Comparison of ENCODE assay signal across 24 mouse cellular contexts in genomic region chr12:51929630-51930029, GRCm38 (mm10).
"Had no signal": no experiment of that assay in that cellular context is flagged by ENCODE, and none has a peak within 500 bp of the region (broad histone marks: within the 10 kb centered on the region; RNA-seq: fewer than 3 reads in every experiment).

No protein-coding gene starts in this region.

- H3K4me1 ChIP-seq: kidney, embryonic 15.5 days; limb, embryonic 12.5 days; limb, embryonic 15.5 days; liver, embryonic 12.5 days; liver, embryonic 15.5 days; lung, embryonic 15.5 days; megakaryocyte, embryonic 14.5 days; midbrain, embryonic 10.5 days; midbrain, embryonic 13.5 days had no signal

- H3K27ac ChIP-seq: kidney, embryonic 15.5 days; left cerebral cortex, adult 2 months; limb, embryonic 12.5 days; limb, embryonic 15.5 days; liver, embryonic 12.5 days; liver, embryonic 15.5 days; lung, embryonic 15.5 days; midbrain, embryonic 10.5 days; midbrain, embryonic 13.5 days; stomach, postnatal 0 days had no signal

- H3K9me3 ChIP-seq: kidney, embryonic 15.5 days; limb, embryonic 12.5 days; limb, embryonic 15.5 days; liver, embryonic 12.5 days; liver, embryonic 15.5 days; lung, embryonic 15.5 days; megakaryocyte, embryonic 14.5 days; midbrain, embryonic 10.5 days; midbrain, embryonic 13.5 days had no signal

- H3K27me3 ChIP-seq: kidney, embryonic 15.5 days; limb, embryonic 12.5 days; limb, embryonic 15.5 days; liver, embryonic 12.5 days; liver, embryonic 15.5 days; lung, embryonic 15.5 days; megakaryocyte, embryonic 14.5 days; midbrain, embryonic 13.5 days had no signal

- H3K4me3 ChIP-seq: kidney, embryonic 15.5 days; left cerebral cortex, adult 2 months; limb, embryonic 12.5 days; limb, embryonic 15.5 days; liver, embryonic 12.5 days; liver, embryonic 15.5 days; lung, embryonic 15.5 days; megakaryocyte, embryonic 14.5 days; midbrain, embryonic 10.5 days; midbrain, embryonic 13.5 days; myocyte had no signal

- DNase-seq: kidney, adult 8-10 months; kidney, postnatal 10 days; kidney, postnatal 36 days; layer of hippocampus, postnatal 36 days; lung, adult 18-20 months; lung, postnatal 10 days; lung, postnatal 36 days; right cerebral cortex, adult 18-20 months; right cerebral cortex, postnatal 14 days; right cerebral cortex, postnatal 4 days; thymus, adult 2 months; thymus, postnatal 25 days had no signal

- H3K9ac ChIP-seq: kidney, embryonic 15.5 days; limb, embryonic 12.5 days; limb, embryonic 15.5 days; liver, embryonic 12.5 days; liver, embryonic 15.5 days; lung, embryonic 15.5 days; midbrain, embryonic 13.5 days had no signal
